Mouse (Mus musculus): Measurements from ENCODE around the gene Olfr1358. TPM values are rescaled to one million over a fixed set of nuclear protein-coding genes. Genes with fewer than 3 reads are reported as not detected.

The Olfr1358 gene
- polyA plus RNA-seq, 1 experiment from 2014 or later, result not detected

Small RNA genes within 50 kb of the gene (microRNA-seq; reads per million reads assigned to microRNA genes)
- not detected for gene Gm27541

Other genes with a start within 250 kb of the Olfr1358 start
- gene Agpat3, start 164.9 kb upstream of the Olfr1358 start, polyA plus RNA-seq (2016; fragmentation: Nextera tagmentation; extraction: Ambion mirVana), result 54.1 and 56.4 TPM in 2 replicates
- 323 and 336 TPM in 2 replicates for gene Rrp1, start 104.4 kb upstream of the Olfr1358 start, polyA plus RNA-seq (2016; fragmentation: Nextera tagmentation; extraction: Ambion mirVana)
- 185 and 189 TPM in 2 replicates for gene Cstb, start 91.8 kb upstream of the Olfr1358 start, polyA plus RNA-seq (2016; fragmentation: Nextera tagmentation; extraction: Ambion mirVana)
- gene Pdxk, start 52.5 kb upstream of the Olfr1358 start, polyA plus RNA-seq (2016; fragmentation: Nextera tagmentation; extraction: Ambion mirVana), result 12.1 and 13.3 TPM in 2 replicates
- 52.7 and 54.2 TPM in 2 replicates for gene Ilvbl, start 56.9 kb downstream of the Olfr1358 start, polyA plus RNA-seq (2016; fragmentation: Nextera tagmentation; extraction: Ambion mirVana)
- 17.7 and 19.2 TPM in 2 replicates for gene Syde1, start 74.5 kb downstream of the Olfr1358 start, polyA plus RNA-seq (2016; fragmentation: Nextera tagmentation; extraction: Ambion mirVana)
- gene Olfr1357, start 100.6 kb downstream of the Olfr1358 start, polyA plus RNA-seq (2016; fragmentation: Nextera tagmentation; extraction: Ambion mirVana), result not detected in 2 replicates
- gene Casp14, start 200.9 kb downstream of the Olfr1358 start, polyA plus RNA-seq (2016; fragmentation: Nextera tagmentation; extraction: Ambion mirVana), result not detected in 2 replicates
- 0.22 TPM in 1 of 2 replicates, not detected in the other for gene Ccdc105, start 235.6 kb downstream of the Olfr1358 start, polyA plus RNA-seq (2016; fragmentation: Nextera tagmentation; extraction: Ambion mirVana)